Mouse (Mus musculus) G1E-ER4 (cell line): ENCODE data around the gene Map3k4. TPM values are rescaled to one million over a fixed set of nuclear protein-coding genes. Genes with fewer than 3 reads are reported as not detected.

ENCODE experiments used
- GATA1 ChIP-seq: IDR thresholded peaks from one replicate; pipeline ENCODE4 v1.8.0; 2012; ENCODE audit warnings: low read length, inconsistent platforms
- polyA plus RNA-seq: library from polyadenylated mRNA; stranded (reverse); fragments of >175 nt; gene quantifications from 2 replicates; pipeline ENCODE4 v1.2.3, GENCODE M21; 2012

Map3k4 gene
- polyA plus RNA-seq, 1 experiment, result 78.9 TPM

DNA sequence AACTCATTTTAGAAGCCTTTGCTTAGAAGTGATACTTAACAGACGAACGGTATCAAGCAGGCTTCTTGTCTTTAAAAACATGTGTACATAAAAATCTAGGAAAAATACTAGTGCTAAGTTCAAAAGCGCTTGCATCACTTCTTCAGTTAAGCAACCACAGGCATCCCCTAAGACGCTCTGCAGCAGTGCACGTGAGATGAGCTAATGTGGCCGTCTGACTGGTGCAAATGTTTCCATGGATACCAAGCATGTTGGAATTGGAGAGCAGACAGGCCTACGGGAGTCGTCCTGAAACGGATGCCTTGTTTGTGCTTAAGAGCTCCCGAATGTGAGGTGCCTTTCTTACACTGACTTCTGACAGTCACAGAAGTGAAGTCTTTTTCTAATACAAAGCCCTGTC, 27.9 kb downstream of the Map3k4 start:
- TF ChIP-seq GATA1, result no peak

DNA sequence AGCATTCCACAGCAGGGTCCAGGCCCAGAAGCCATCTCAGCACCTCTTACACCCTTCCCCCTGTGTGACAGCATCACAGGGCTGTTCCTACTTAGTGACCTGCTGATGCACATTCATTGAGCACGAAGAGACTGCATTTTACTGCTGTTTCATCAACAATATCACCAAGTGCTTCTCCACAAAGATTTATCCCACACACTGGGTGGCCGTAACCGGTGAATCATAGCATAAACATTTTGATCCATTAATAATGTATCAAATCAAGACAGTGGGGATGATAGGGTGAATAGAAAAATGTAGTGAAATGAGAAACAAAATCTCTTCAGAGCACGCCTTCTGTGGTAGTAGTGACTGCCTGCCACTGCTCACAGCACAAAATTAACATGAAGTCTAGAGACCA, 29.7 kb downstream of the Map3k4 start:
- no peak for TF ChIP-seq GATA1

DNA sequence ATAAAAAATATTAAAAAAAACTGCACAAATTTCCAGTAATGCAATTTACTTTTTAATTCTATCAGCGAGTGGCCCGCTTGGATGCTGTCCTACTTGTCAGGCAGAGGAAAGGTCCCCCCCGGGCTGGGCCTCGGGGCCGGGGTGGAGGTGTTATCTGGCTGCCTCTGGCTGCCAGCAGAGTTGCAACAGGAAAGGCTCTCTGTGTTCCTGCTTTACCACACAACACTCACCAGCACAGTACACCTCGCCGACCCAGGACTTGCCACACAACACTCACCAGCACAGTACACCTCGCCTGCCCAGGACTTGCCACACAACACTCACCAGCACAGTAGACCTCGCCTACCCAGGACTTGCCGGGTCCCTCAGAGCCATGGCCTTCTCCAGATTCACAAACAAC, 38.8 kb downstream of the Map3k4 start:
- no peak for TF ChIP-seq GATA1

DNA sequence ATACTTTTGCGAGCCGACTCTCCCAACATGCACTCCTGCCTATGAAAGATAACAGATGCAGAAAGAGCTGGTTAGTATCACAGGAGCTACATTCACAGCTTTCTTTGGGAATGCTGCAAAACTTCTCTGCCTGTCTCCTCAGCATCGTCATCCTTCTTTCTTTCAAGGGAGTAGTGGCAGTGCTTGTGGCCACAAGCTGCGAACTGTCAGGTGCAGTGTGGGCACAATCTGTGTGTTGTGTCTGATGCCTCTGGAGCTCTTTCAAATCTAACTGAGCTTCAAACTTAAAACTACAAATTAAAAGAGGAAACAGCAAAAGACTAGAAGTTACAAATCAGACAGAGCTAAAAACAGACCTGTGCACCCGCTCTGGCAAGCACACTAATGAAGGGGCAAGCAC, 40.5 kb downstream of the Map3k4 start:
- TF ChIP-seq GATA1, result no peak

DNA sequence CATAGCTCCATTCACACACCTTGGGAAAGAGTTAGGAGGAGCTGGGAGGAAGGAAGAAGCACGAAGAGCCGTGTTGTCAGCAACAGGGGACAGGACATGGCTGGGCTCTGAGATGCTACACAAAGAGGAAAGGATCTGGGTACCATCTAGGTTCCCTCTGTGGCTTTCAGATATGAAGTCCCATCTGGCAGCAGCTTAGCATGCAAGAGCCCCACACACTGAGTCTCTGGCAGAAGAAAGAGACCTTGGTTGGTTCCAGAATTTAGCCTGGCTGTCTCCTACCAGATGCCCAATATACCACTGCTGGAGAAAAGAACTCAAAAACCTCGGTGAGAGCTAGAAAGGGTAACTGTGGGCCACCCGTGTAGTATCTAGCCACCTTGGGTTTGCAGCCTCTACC, 41.3 kb downstream of the Map3k4 start:
- no peak for TF ChIP-seq GATA1

DNA sequence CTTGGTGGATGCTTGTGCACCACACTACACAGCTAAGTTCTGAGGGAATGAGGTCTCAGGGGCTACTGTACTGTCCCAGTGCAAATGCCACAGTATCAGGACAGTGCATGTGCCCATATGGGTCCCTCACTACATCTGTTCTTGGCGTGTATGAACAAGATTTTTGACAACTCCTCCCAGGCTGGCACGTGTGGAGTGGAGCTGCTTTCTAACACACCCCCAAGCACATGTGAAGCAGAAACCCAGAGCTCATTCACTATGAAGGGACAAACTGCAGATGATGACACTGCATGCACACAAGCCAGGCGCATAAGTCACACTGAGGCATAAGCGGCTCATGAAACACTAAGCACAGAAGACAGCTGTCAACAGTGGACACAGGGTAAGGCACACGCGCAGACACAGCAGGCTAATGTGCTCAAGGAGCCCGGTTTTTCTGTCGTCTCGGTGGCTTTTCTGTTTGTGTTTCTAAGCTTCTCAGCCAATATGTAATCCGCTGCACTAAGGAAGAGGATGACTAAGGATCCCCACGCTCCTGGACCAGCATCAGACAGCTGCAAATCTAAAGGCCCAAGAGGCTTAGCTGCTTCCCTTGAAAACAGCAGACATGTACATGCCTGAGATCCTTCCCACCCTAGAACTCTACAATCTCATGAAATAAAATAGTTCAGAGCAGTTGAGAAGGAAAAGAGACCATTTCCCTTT, 41.9 kb downstream of the Map3k4 start:
- no peak for TF ChIP-seq GATA1

DNA sequence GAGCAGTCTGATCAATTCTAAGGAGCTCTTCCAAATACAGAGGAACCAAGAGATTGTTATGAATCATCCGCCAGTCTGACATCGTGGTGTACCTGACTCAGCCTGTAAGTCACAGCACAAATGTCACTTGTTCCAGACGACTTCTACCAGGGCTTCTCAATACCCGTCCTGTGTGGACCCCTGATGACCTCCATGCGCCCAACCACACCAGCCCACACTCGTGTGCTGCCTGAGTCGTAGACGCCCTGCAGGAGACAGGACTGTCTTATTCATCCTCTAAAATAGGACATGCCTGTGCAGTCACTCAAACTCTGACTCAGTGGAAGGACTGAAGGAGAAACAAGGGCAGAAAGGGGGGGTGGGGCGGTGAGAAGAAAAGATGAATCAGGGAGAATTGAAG, 42.8 kb downstream of the Map3k4 start:
- TF ChIP-seq GATA1, result no peak

DNA sequence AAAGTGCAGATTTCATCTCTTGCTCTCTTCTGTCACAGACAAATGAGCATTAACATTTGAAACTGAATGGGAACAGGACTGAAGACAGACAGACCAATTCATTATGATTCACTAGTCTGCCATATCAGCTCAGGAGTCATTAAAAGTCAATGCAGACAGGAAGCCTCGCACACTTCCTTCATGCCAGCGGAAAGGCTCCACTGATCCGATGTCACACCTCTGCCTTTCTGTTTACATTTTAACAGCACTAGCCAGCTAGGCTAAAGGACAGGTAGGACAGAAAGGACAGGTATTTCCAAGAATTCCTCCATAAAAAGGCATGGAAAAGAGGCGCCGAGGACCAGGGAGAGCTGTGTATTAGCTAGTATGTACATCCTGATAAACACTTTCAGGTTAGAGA, 45.6 kb downstream of the Map3k4 start:
- TF ChIP-seq GATA1, result no peak

DNA sequence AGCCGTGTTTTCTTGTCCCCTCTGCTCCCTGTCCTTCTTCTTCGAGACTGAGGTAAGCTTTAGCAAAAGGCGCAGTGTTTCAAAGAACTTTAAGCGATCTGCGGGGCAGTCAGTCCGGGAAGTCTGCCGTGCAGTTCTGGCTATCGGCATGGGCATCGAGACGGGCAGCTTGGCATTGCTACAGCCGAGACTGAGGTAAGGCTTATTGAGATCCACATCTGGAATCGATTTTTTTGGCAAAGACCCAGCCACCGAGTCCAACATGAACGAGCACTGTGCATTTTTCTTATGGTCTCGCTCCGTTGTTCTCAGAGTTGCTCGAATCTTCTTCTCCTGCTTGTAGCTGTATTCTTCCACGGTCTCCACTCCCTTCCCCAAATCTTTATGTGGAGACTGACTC, 46.8 kb downstream of the Map3k4 start:
- no peak for TF ChIP-seq GATA1

DNA sequence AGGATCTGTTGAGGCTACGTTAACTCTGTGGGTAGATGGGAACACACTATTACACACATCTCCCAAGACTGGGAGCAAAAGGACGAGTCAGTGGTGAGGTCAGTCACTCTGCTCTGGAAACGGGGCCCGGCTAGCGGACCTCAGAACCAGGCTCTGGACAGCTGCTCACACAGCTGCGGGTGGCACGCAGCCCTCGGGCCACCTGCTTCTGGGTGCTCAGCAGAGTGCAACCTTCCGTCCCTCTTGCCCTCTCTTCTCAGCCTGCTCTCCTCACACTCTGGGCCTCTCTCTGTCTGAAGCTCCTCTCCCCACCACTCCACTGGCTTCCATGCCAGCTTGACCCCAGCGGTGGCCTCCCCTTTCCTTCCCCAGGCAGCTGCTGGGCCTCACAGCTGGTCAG, 50.1 kb downstream of the Map3k4 start:
- TF ChIP-seq GATA1, result no peak

DNA sequence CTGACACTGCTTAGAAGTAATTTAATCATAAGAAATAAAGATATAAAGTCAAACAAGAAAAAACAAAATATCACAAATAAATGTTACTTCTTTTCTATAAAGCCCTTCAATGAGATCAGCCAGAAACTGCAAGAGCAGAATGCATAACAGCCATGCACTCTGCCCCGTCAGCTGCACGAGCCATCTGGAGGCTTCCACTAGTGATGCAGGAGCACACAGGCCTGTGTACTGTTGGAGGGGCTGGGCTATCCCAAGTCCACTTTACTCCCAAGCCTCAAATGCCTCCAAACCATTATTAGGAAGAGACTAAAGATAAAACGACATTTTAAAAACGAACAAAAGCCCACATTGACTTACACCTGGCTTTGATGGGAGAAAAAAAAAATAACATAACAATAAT, 50.5 kb downstream of the Map3k4 start:
- TF ChIP-seq GATA1, result no peak

DNA sequence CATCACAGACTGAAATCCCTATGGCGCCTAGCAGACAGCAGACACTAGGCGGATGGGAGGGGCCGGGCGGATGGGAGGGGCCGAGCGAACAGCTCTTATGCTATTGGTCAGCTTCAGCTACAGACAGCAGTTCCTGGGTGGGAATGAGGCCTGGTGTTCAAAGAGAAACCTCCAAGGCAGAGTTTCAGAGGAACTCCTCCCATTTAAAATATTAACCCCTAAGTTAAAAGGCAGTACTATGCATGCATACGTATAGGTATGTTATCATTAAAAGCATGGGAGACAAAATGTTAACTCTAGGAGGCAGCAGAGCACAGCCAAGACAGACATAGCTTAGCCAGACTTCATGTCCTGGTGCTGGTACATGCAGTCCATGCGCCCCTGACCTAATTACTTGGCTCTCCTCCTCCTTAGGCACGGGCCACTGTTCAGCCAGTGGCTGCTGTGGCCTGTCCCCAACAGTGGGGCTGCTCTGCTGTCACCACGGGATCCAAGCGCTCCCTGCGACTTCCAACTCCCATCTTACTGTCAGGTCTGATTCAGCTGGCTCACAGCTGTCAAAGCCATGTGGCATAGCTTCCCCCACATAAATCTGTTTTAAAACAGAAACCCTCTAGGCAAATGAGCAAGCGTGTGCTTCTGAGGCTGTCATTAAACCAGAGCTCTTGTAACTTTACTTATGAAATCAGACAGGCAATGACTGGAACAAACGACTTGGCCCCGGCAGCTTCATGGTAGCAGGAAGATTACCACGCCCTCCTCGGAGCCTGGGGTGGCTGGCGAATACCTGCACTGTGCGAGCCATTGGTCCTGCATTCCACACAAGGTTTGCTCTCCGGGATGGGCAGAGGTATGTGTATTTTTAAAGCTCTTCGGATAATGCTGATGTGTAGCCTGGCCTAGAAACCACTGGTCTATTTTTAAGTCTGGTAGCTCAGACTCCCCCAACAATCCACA, 52.3 kb downstream of the Map3k4 start:
- TF ChIP-seq GATA1, result no peak

DNA sequence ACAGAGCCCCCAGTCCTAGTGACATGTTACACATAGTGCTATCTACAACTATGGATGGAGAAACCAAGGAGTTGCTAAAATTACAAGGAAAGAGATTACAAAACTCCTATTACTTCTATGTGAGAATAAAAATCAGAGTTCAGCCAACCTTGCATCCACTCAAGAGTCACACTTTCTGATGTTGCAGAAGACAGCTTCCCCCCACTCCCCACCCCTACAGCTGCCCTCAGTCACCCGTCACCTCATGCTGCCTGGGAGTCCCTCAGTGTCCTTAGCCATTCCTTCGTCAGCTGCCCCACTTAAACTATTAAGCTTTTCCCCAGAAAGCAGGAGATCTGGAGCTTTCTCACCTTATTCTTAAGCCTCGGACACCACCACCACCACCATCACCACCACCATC, 54.3 kb downstream of the Map3k4 start:
- no peak for TF ChIP-seq GATA1

DNA sequence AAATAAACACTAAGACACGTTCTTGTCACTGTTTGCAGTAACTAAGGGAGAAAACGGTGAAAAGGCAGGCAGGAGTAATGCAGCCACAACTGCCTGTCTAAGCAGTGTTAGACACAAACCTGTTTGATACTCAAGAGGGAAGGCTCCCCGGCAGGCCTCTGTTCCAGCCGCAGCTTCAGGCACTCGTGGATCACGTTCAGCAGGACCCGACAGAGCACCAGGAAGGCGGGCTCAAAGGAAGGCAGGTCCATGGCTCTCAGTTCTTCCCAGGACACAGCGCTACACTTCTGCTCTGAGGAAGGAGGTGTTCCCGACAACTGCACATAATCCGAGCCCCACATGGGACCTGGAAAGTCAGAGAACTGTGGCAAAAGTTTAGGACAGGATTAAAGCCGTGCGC, 54.8 kb downstream of the Map3k4 start:
- TF ChIP-seq GATA1, result no peak

DNA sequence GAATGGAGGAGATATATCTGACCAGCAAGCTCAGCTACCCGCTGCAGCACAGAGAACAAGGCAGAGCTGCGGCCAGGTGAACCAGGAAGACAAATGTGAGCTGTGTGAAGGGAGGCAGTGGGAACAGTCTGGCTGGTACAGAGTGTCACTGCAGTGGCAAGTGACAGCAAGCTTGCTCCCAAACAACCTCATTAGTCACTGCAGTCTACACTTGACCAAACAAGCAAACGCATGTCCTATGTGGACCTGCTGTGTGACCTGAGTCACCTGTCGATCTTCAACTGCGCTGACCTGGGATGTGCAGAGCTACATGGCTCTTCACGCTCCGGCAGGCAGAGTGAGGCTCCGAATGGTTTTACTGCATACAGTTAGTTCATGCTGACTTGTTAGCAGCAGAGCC, 55.7 kb downstream of the Map3k4 start:
- no peak for TF ChIP-seq GATA1

DNA sequence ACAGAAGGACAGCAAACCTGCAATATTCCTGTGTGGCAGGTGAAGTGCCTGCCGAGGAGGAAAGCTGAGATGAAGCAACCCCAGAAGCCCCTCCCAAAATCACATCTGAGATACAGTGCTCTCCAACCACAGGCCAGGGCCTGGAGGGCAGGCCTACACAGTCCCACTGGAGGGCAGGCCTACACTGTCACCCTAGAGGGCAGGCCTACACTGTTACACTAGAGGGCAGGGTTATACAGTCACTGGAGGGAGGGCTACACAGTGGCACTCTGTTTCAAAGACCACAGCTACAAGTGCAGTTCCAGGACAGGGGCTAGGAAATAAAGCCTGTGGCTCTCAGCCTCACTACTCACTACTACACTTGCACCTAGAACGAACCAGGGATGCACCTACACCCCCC, 56.7 kb downstream of the Map3k4 start:
- TF ChIP-seq GATA1, result no peak

DNA sequence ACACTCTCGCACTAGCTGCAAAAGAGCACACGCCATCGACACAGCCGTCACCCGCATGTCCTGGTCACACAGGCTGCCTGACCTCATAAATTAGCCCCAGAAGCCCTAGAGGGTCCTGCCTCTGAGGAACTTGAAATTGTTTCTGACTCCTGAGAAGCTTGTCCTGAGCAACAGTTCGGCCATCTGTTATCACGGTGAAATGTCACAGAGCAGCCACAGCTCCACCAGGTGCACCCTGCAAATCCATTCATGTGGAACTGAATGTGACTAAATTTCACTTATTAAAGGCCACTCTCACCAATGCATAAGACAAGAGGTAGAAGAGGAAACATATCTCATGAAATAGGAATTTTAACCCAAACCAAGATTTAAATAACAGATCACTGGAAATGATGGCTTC, 57.2 kb downstream of the Map3k4 start:
- no peak for TF ChIP-seq GATA1
